In genomic region chr3:55277829-55278228, GRCm38 (mm10) we compare ENCODE assay signal across 16 mouse cellular contexts. TPM values are rescaled to one million over a fixed set of nuclear protein-coding genes. Genes with fewer than 3 reads are reported as not detected.
"Had no signal": no experiment of that assay in that cellular context is flagged by ENCODE, and none has a peak within 500 bp of the region (broad histone marks: within the 10 kb centered on the region; RNA-seq: fewer than 3 reads in every experiment).

No protein-coding gene starts in this region.

- ATAC-seq: midbrain, embryonic 15.5 days had no signal

- H3K9ac ChIP-seq: liver, embryonic 15.5 days; midbrain, embryonic 15.5 days; stomach, embryonic 15.5 days had no signal

- H3K4me2 ChIP-seq: liver, embryonic 11.5 days; liver, embryonic 15.5 days; midbrain, embryonic 15.5 days; stomach, embryonic 15.5 days had no signal

- H3K27ac ChIP-seq: limb, embryonic 10.5 days; liver, embryonic 15.5 days; midbrain, embryonic 10.5 days; midbrain, embryonic 15.5 days; stomach, embryonic 15.5 days had no signal

- H3K36me3 ChIP-seq: limb, embryonic 10.5 days; liver, embryonic 15.5 days; midbrain, embryonic 10.5 days; midbrain, embryonic 15.5 days; stomach, embryonic 15.5 days had no signal

- H3K9me3 ChIP-seq: limb, embryonic 10.5 days; liver, embryonic 15.5 days; midbrain, embryonic 10.5 days; midbrain, embryonic 15.5 days; stomach, embryonic 15.5 days had no signal

- H3K4me3 ChIP-seq: limb, embryonic 10.5 days; liver, embryonic 15.5 days; midbrain, embryonic 10.5 days; midbrain, embryonic 15.5 days; stomach, embryonic 15.5 days had no signal

- DNase-seq: kidney, adult 2 months; kidney, postnatal 25 days; layer of hippocampus, adult 9-11 months; lung, adult 2 months; lung, postnatal 10 days; lung, postnatal 4 days; right cerebral cortex, postnatal 14 days; thymus, adult 2 months; thymus, postnatal 36 days had no signal

- H3K4me1 ChIP-seq: liver, embryonic 15.5 days; stomach, embryonic 15.5 days had no signal

- H3K27me3 ChIP-seq: liver, embryonic 15.5 days; midbrain, embryonic 15.5 days; stomach, embryonic 15.5 days had no signal

RNA-seq across cellular contexts. Expression of gene Dclk1, which starts 35.7 kb away (rescaled TPM):
- total RNA-seq: megakaryocyte, adult 5-6 weeks had no signal
